Mouse (Mus musculus) kidney, embryonic 15.5 days (tissue): ENCODE measurements around the gene Inhbc. TPM values are rescaled to one million over a fixed set of nuclear protein-coding genes. Genes with fewer than 3 reads are reported as not detected.

ENCODE experiments used
- ATAC-seq: fragments of 200-750 bp; cut with Nextera tagmentation; replicated peaks from 2 replicates; pipeline ENCODE4 v1.8.0; 2017; ENCODE audit warnings: moderate TSS enrichment; ENCODE audit not compliant: low FRiP score
- H3K27ac ChIP-seq: fragments of 300-500 bp; sonication (generic); 2 replicates; pipeline ENCODE4 v1.5.1; 2015; ENCODE audit warnings: mild to moderate bottlenecking, inconsistent platforms
- H3K27me3 ChIP-seq: fragments of 300-500 bp; sonication (generic); 2 replicates; pipeline ENCODE4 v1.6.1; 2015; ENCODE audit warnings: inconsistent platforms
- H3K36me3 ChIP-seq: fragments of 300-500 bp; sonication (generic); 2 replicates; pipeline ENCODE4 v1.6.1; 2015; ENCODE audit warnings: inconsistent platforms
- H3K4me1 ChIP-seq: fragments of 300-500 bp; sonication (generic); 2 replicates; pipeline ENCODE4 v1.6.1; 2015; ENCODE audit warnings: inconsistent platforms
- H3K4me2 ChIP-seq: fragments of 300-500 bp; sonication (generic); 2 replicates; pipeline ENCODE4 v1.6.1; 2015; ENCODE audit warnings: moderate library complexity, mild to moderate bottlenecking, inconsistent platforms
- H3K4me3 ChIP-seq: fragments of 300-500 bp; sonication (generic); replicated peaks from 2 replicates; pipeline ENCODE4 v1.5.1; 2015; ENCODE audit warnings: mild to moderate bottlenecking, inconsistent platforms
- H3K9ac ChIP-seq: fragments of 300-500 bp; sonication (generic); 2 replicates; pipeline ENCODE4 v1.6.1; 2015; ENCODE audit warnings: mild to moderate bottlenecking, inconsistent platforms
- H3K9me3 ChIP-seq: fragments of 300-500 bp; sonication (generic); replicated peaks from 2 replicates; pipeline ENCODE4 v1.6.1; 2016; ENCODE audit warnings: inconsistent platforms
- WGBS: fragments of 180-500 bp; shearing (Covaris S2); methylation state at CpG from one replicate; pipeline ENCODE4 v1.1.7; 2015; ENCODE audit warnings: mixed read lengths; 5-methylcytosine and 5-hydroxymethylcytosine counted together
- polyA plus RNA-seq: library from polyadenylated mRNA; unstranded; fragments of >200 nt; fragmentation: Nextera tagmentation; extraction: Ambion mirVana; gene quantifications from 2 replicates; pipeline ENCODE4 v1.2.1, GENCODE M21; 2015

Gene Inhbc
- 0.19 and 0.45 TPM in 2 replicates for polyA plus RNA-seq

GRCm38 (mm10) chr10:127369834-127370820 lies at the start of gene Inhbc:
Inhbc (minus strand) TSS chr10:127370431.
- ATAC-seq, result no peak; the same call in 1 of the 2 replicates
- Histone ChIP-seq H3K4me1 (peaks cover 17% of the 10 kb centered on the region; the same call in 1 of the 2 replicates), H3K9ac (no peak within 1 kb of the TSS), H3K4me3 (no peak within 1 kb of the TSS), H3K36me3 (no peaks in the 10 kb centered on the region), H3K27me3 (no peaks in the 10 kb centered on the region), H3K27ac (no peak within 1 kb of the TSS), H3K9me3 (no peaks in the 10 kb centered on the region), H3K4me2 (no peak within 1 kb of the TSS)
- WGBS, result 82% methylated on average over 22 of the region's 22 CpGs

GRCm38 (mm10) chr10:127414141-127414540 lies 43.9 kb upstream of the Inhbc start:
- no peak overlapping the region for H3K27ac ChIP-seq
- no peaks in the 10 kb centered on the region for H3K9me3 ChIP-seq
- H3K36me3 ChIP-seq, result peaks cover 17% of the 10 kb centered on the region
- H3K27me3 ChIP-seq, result no peaks in the 10 kb centered on the region
- no peak overlapping the region for H3K4me3 ChIP-seq
- ATAC-seq, result no peak
- H3K4me2 ChIP-seq, result no peak overlapping the region
- no peak overlapping the region for H3K9ac ChIP-seq
- H3K4me1 ChIP-seq, result peaks cover 18% of the 10 kb centered on the region
- 82% methylated on average over 3 of the region's 3 CpGs for WGBS

- Histone ChIP-seq H3K36me3 (peaks cover 17% of the 10 kb centered on the region), H3K4me2 (no peak overlapping the region), H3K9ac (no peak overlapping the region), H3K27me3 (no peaks in the 10 kb centered on the region), H3K27ac (no peak overlapping the region), H3K4me1 (peaks cover 14% of the 10 kb centered on the region), H3K9me3 (no peaks in the 10 kb centered on the region), H3K4me3 (no peak overlapping the region)
- no peak for ATAC-seq
- WGBS, result 88% methylated on average over 1 of the region's 1 CpGs
These were observed 43.4 kb upstream of the Inhbc start for GRCm38 (mm10) chr10:127413585-127413984.

GRCm38 (mm10) chr10:127412776-127413175 lies 42.5 kb upstream of the Inhbc start:
- Histone ChIP-seq H3K36me3 (peaks cover 14% of the 10 kb centered on the region), H3K4me2 (no peak overlapping the region), H3K9me3 (no peaks in the 10 kb centered on the region), H3K4me3 (no peak overlapping the region), H3K4me1 (peaks cover 14% of the 10 kb centered on the region), H3K27me3 (no peaks in the 10 kb centered on the region), H3K27ac (no peak overlapping the region), H3K9ac (no peak overlapping the region)
- 81% methylated on average over 2 of the region's 2 CpGs for WGBS
- ATAC-seq, result no peak

- 27% methylated on average over 5 of the region's 5 CpGs for WGBS
- no peaks in the 10 kb centered on the region for H3K27me3 ChIP-seq
- no peak overlapping the region for H3K4me2 ChIP-seq
- ATAC-seq, result no peak
- peaks cover 14% of the 10 kb centered on the region for H3K4me1 ChIP-seq
- no peaks in the 10 kb centered on the region for H3K9me3 ChIP-seq
- H3K27ac ChIP-seq, result peak overlapping the region; percentile 42
- no peak overlapping the region for H3K4me3 ChIP-seq
- H3K36me3 ChIP-seq, result peaks cover 17% of the 10 kb centered on the region
- no peak overlapping the region for H3K9ac ChIP-seq
These were observed 41.9 kb upstream of the Inhbc start for GRCm38 (mm10) chr10:127412101-127412500.

GRCm38 (mm10) chr10:127407391-127407790 lies 37.2 kb upstream of the Inhbc start:
- ATAC-seq, result no peak
- Histone ChIP-seq H3K4me1 (peaks cover 13% of the 10 kb centered on the region), H3K9ac (no peak overlapping the region), H3K4me2 (no peak overlapping the region), H3K36me3 (peaks cover 22% of the 10 kb centered on the region), H3K9me3 (no peaks in the 10 kb centered on the region), H3K4me3 (no peak overlapping the region), H3K27ac (no peak overlapping the region), H3K27me3 (no peaks in the 10 kb centered on the region)
- WGBS, result 62% methylated on average over 4 of the region's 4 CpGs

- 87% methylated on average over 3 of the region's 3 CpGs for WGBS
- Histone ChIP-seq H3K27me3 (no peaks in the 10 kb centered on the region), H3K4me2 (no peak overlapping the region), H3K9me3 (no peaks in the 10 kb centered on the region), H3K9ac (no peak overlapping the region), H3K36me3 (peaks cover 49% of the 10 kb centered on the region), H3K4me1 (no peaks in the 10 kb centered on the region), H3K27ac (no peak overlapping the region), H3K4me3 (no peak overlapping the region)
- no peak for ATAC-seq
These were observed 34.5 kb upstream of the Inhbc start for GRCm38 (mm10) chr10:127404701-127405100.

GRCm38 (mm10) chr10:127391774-127392173 lies 21.5 kb upstream of the Inhbc start:
- H3K4me1 ChIP-seq, result no peaks in the 10 kb centered on the region
- no peaks in the 10 kb centered on the region for H3K9me3 ChIP-seq
- no peak overlapping the region for H3K4me3 ChIP-seq
- peaks cover 38% of the 10 kb centered on the region for H3K36me3 ChIP-seq
- no peaks in the 10 kb centered on the region for H3K27me3 ChIP-seq
- no peak overlapping the region for H3K9ac ChIP-seq
- no peak overlapping the region for H3K27ac ChIP-seq
- no peak overlapping the region for H3K4me2 ChIP-seq
- 86% methylated on average over 6 of the region's 6 CpGs for WGBS
- ATAC-seq, result no peak

GRCm38 (mm10) chr10:127381743-127382134 lies 11.5 kb upstream of the Inhbc start:
- Histone ChIP-seq H3K36me3 (no peaks in the 10 kb centered on the region), H3K4me2 (peak overlapping the region; percentile 71), H3K9ac (peak overlapping the region; percentile 82; the same call in 1 of the 2 replicates), H3K4me3 (peak overlapping the region; percentile 62), H3K27me3 (no peaks in the 10 kb centered on the region), H3K27ac (peak overlapping the region; percentile 96), H3K9me3 (no peaks in the 10 kb centered on the region), H3K4me1 (peaks cover 18% of the 10 kb centered on the region)
- ATAC-seq, result no peak
- 56% methylated on average over 2 of the region's 2 CpGs for whole genome bisulfite sequencing

- Histone ChIP-seq H3K36me3 (no peaks in the 10 kb centered on the region), H3K4me1 (peaks cover 18% of the 10 kb centered on the region), H3K9me3 (no peaks in the 10 kb centered on the region), H3K4me3 (peak overlapping the region; percentile 62), H3K27me3 (no peaks in the 10 kb centered on the region), H3K4me2 (peak overlapping the region; percentile 71), H3K9ac (peak overlapping the region; percentile 82), H3K27ac (peak overlapping the region; percentile 96)
- peak; percentile 93 for ATAC-seq
- 2% methylated on average over 55 of the region's 79 CpGs for WGBS
These were observed 10.8 kb upstream of the Inhbc start for GRCm38 (mm10) chr10:127380767-127381742.

- Histone ChIP-seq H3K4me1 (peaks cover 14% of the 10 kb centered on the region), H3K36me3 (no peaks in the 10 kb centered on the region), H3K4me2 (peak within 1 kb of the TSS; percentile 71), H3K4me3 (peak within 1 kb of the TSS; percentile 62), H3K27me3 (no peaks in the 10 kb centered on the region), H3K9ac (peak within 1 kb of the TSS; percentile 82), H3K9me3 (no peaks in the 10 kb centered on the region), H3K27ac (peak within 1 kb of the TSS; percentile 96)
- under 1% methylated on average over 49 of the region's 53 CpGs for WGBS
- peak; percentile 97 for ATAC-seq
These were observed 10.0 kb upstream of the Inhbc start, which contains the start of gene R3hdm2 for GRCm38 (mm10) chr10:127380251-127380691. R3hdm2 (plus strand) TSS chr10:127380327.
